Mouse (Mus musculus) CH12.LX (cell line): Measurements from ENCODE around the gene 4930404H24Rik.

Experiments used
- CTCF ChIP-seq, 2 experiments: IDR thresholded peaks in 1 of 2; conservative IDR thresholded peaks in 1 of 2; 2 replicates each; pipeline ENCODE4 v1.5.1; 2011 to 2012; ENCODE audit warnings: low read depth in 2 of 2, low read length in 2 of 2, improper control_type of control experiment in 1 of 2, inconsistent platforms in 1 of 2, mild to moderate bottlenecking in 1 of 2, moderate library complexity in 1 of 2
- GABPA ChIP-seq: IDR thresholded peaks from 2 replicates; pipeline ENCODE4 v1.6.1; 2012; ENCODE audit warnings: low read depth, low read length, improper control_type of control experiment, inconsistent platforms; ENCODE audit not compliant: insufficient replicate concordance
- MEF2A ChIP-seq: IDR thresholded peaks from 2 replicates; pipeline ENCODE4 v1.6.1; 2014; ENCODE audit warnings: low read depth, mild to moderate bottlenecking, inconsistent platforms, low read length, improper control_type of control experiment, borderline replicate concordance
- TBP ChIP-seq: conservative IDR thresholded peaks from 2 replicates; pipeline ENCODE4 v1.6.1; 2011; ENCODE audit warnings: low read depth, low read length, improper control_type of control experiment
- TCF12 ChIP-seq: IDR thresholded peaks from 2 replicates; pipeline ENCODE4 v1.6.1; 2014; ENCODE audit warnings: low read depth, mild to moderate bottlenecking, inconsistent platforms, low read length, improper control_type of control experiment
- USF1 ChIP-seq: IDR thresholded peaks from 2 replicates; pipeline ENCODE4 v1.6.1; 2014; ENCODE audit warnings: low read depth, mild to moderate bottlenecking, inconsistent platforms, low read length, improper control_type of control experiment

GRCm38 (mm10) chr2:153528571-153529364 is 36.2 kb downstream of the 4930404H24Rik start:
- TF ChIP-seq GABPA: no peak
- TF ChIP-seq CTCF (conservative IDR thresholded peaks at IDR 0.05 in 1 of 2, IDR thresholded peaks at IDR 0.05 in 1 of 2; ENCODE audit: low read depth in 2 of 2, low read length in 2 of 2): no peak
- no peak for TF ChIP-seq USF1
- TF ChIP-seq TCF12: peak; percentile 4; the same call in 1 of the 2 replicates
- TF ChIP-seq MEF2A: 0 out of 2 replicates have a peak, but pooled peaks have one; percentile 37
- TF ChIP-seq TBP: no peak
